Mouse (Mus musculus) MEL (cell line): ENCODE results near the gene Grin2d. TPM values are rescaled to one million over a fixed set of nuclear protein-coding genes. Genes with fewer than 3 reads are reported as not detected.

ENCODE experiments used
- DNase-seq: peaks from one replicate; pipeline ENCODE4 v3.0.0; 2011; ENCODE audit warnings: low read depth, low spot score
- H3K27ac ChIP-seq: 2 replicates; pipeline ENCODE4 v1.5.1; 2012; ENCODE audit warnings: low read depth, mild to moderate bottlenecking, control low read depth, low read length, moderate library complexity; ENCODE audit not compliant: control insufficient read depth
- H3K27me3 ChIP-seq, 2 experiments: fragments of 150-350 bp in 1 of 2; sonication (generic) in 1 of 2; 2 replicates each; pipeline ENCODE4 v1.6.1; 2012; ENCODE audit warnings: low read length in 2 of 2, mild to moderate bottlenecking in 2 of 2, improper control_type of control experiment in 1 of 2, moderate library complexity in 1 of 2; ENCODE audit not compliant: insufficient read depth in 2 of 2, control insufficient read depth in 1 of 2
- H3K36me3 ChIP-seq, 2 experiments: 2 replicates each; pipeline ENCODE4 v1.6.1; 2012 to 2014; ENCODE audit warnings: low read length in 2 of 2, improper control_type of control experiment in 1 of 2, inconsistent platforms in 1 of 2, mild to moderate bottlenecking in 1 of 2; ENCODE audit not compliant: insufficient read depth in 2 of 2, control insufficient read depth in 1 of 2
- H3K4me1 ChIP-seq, 2 experiments: fragments of 150-350 bp in 1 of 2; sonication (generic) in 1 of 2; 2 replicates each; pipeline ENCODE4 v1.6.1; 2012; ENCODE audit warnings: low read length in 2 of 2, improper control_type of control experiment in 1 of 2, mild to moderate bottlenecking in 1 of 2; ENCODE audit not compliant: insufficient read depth in 2 of 2, control insufficient read depth in 1 of 2
- H3K4me3 ChIP-seq, 2 experiments: fragments of 150-350 bp in 1 of 2; sonication (generic) in 1 of 2; 2 replicates each; pipeline ENCODE4 v1.5.1; 2012; ENCODE audit warnings: low read depth in 2 of 2, low read length in 2 of 2, mild to moderate bottlenecking in 2 of 2, moderate library complexity in 2 of 2, control low read depth in 1 of 2, improper control_type of control experiment in 1 of 2; ENCODE audit not compliant: control insufficient read depth in 1 of 2, insufficient read depth in 1 of 2
- H3K79me2 ChIP-seq: 2 replicates; pipeline ENCODE4 v1.6.1; 2012; ENCODE audit warnings: mild to moderate bottlenecking, low read length, moderate library complexity; ENCODE audit not compliant: control insufficient read depth, poor library complexity, insufficient read depth
- H3K9ac ChIP-seq: 2 replicates; pipeline ENCODE4 v1.6.1; 2012; ENCODE audit warnings: low read depth, mild to moderate bottlenecking, control low read depth, low read length, moderate library complexity; ENCODE audit not compliant: control insufficient read depth, poor library complexity, severe bottlenecking
- H3K9me3 ChIP-seq: fragments of 150-350 bp; sonication (generic); replicated peaks from 2 replicates; pipeline ENCODE4 v1.6.1; 2012; ENCODE audit warnings: mild to moderate bottlenecking, low read length, improper control_type of control experiment, moderate library complexity; ENCODE audit not compliant: insufficient read depth
- E2F4 ChIP-seq: IDR thresholded peaks from 2 replicates; pipeline ENCODE4 v1.6.1; 2011; ENCODE audit warnings: low read depth, low read length, improper control_type of control experiment, borderline replicate concordance
- ELF1 ChIP-seq: IDR thresholded peaks from 2 replicates; pipeline ENCODE4 v1.6.1; 2014; ENCODE audit warnings: low read depth, mild to moderate bottlenecking, inconsistent platforms, low read length, improper control_type of control experiment, moderate library complexity
- GABPA ChIP-seq: IDR thresholded peaks from 2 replicates; pipeline ENCODE4 v1.6.1; 2012; ENCODE audit warnings: low read depth, mild to moderate bottlenecking, inconsistent platforms, low read length, improper control_type of control experiment, moderate library complexity
- GATA1 ChIP-seq: IDR thresholded peaks from 2 replicates; pipeline ENCODE4 v1.6.1; 2011; ENCODE audit warnings: low read depth, low read length, improper control_type of control experiment
- KAT2A ChIP-seq: conservative IDR thresholded peaks from 2 replicates; pipeline ENCODE4 v1.6.1; 2012; ENCODE audit warnings: low read depth, low read length, improper control_type of control experiment, inconsistent platforms
- MAFK ChIP-seq: IDR thresholded peaks from 2 replicates; pipeline ENCODE4 v1.6.1; 2011; ENCODE audit warnings: low read depth, mild to moderate bottlenecking, low read length, improper control_type of control experiment, borderline replicate concordance
- MAX ChIP-seq: IDR thresholded peaks from 2 replicates; pipeline ENCODE4 v1.6.1; 2011; ENCODE audit warnings: low read length, improper control_type of control experiment
- MAZ ChIP-seq: IDR thresholded peaks from 2 replicates; pipeline ENCODE4 v1.6.1; 2012; ENCODE audit warnings: low read depth, mild to moderate bottlenecking, inconsistent platforms, low read length, improper control_type of control experiment
- MEF2A ChIP-seq: IDR thresholded peaks from 2 replicates; pipeline ENCODE4 v1.6.1; 2014; ENCODE audit warnings: low read depth, mild to moderate bottlenecking, inconsistent platforms, low read length, improper control_type of control experiment; ENCODE audit not compliant: poor library complexity, insufficient replicate concordance, severe bottlenecking; ENCODE audit errors: extremely low read depth
- MYB ChIP-seq: IDR thresholded peaks from 2 replicates; pipeline ENCODE4 v1.6.1; 2011; ENCODE audit warnings: mild to moderate bottlenecking, low read depth, low read length, improper control_type of control experiment
- POLR2A ChIP-seq, 2 experiments: IDR thresholded peaks; 2 replicates each; pipeline ENCODE4 v1.6.1; 2011 to 2012; ENCODE audit warnings: low read length in 2 of 2, mild to moderate bottlenecking in 2 of 2, control low read depth in 1 of 2, improper control_type of control experiment in 1 of 2, low read depth in 1 of 2, moderate library complexity in 1 of 2; ENCODE audit not compliant: control insufficient read depth in 1 of 2, insufficient read depth in 1 of 2, poor library complexity in 1 of 2
- SIN3A ChIP-seq: IDR thresholded peaks from 2 replicates; pipeline ENCODE4 v1.6.1; 2012; ENCODE audit warnings: low read length, improper control_type of control experiment, inconsistent platforms
- SMC3 ChIP-seq: IDR thresholded peaks from 2 replicates; pipeline ENCODE4 v1.6.1; 2011; ENCODE audit warnings: low read depth, low read length, improper control_type of control experiment
- TAL1 ChIP-seq: IDR thresholded peaks from 2 replicates; pipeline ENCODE4 v1.6.1; 2012; ENCODE audit warnings: mild to moderate bottlenecking, inconsistent platforms, low read length, moderate library complexity, mixed read lengths
- TBP ChIP-seq: IDR thresholded peaks from 2 replicates; pipeline ENCODE4 v1.8.0; 2011; ENCODE audit warnings: low read depth, low read length, improper control_type of control experiment
- TCF12 ChIP-seq: IDR thresholded peaks from 2 replicates; pipeline ENCODE4 v1.6.1; 2014; ENCODE audit warnings: low read depth, mild to moderate bottlenecking, inconsistent platforms, low read length, improper control_type of control experiment, moderate library complexity
- USF1 ChIP-seq: IDR thresholded peaks from 2 replicates; pipeline ENCODE4 v1.6.1; 2014; ENCODE audit warnings: low read depth, mild to moderate bottlenecking, inconsistent platforms, low read length, improper control_type of control experiment, moderate library complexity
- ZC3H11A ChIP-seq: IDR thresholded peaks from 2 replicates; pipeline ENCODE4 v1.6.1; 2012; ENCODE audit warnings: low read depth, mild to moderate bottlenecking, inconsistent platforms, low read length, improper control_type of control experiment
- ZKSCAN1 ChIP-seq: IDR thresholded peaks from 2 replicates; pipeline ENCODE4 v1.6.1; 2012; ENCODE audit warnings: low read depth, mild to moderate bottlenecking, inconsistent platforms, low read length, improper control_type of control experiment, moderate library complexity
- ZNF384 ChIP-seq: IDR thresholded peaks from 2 replicates; pipeline ENCODE4 v1.6.1; 2012; ENCODE audit warnings: low read depth, mild to moderate bottlenecking, inconsistent platforms, low read length, improper control_type of control experiment
- polyA plus RNA-seq, 2 experiments: library from polyadenylated mRNA; stranded (reverse) in 1 of 2; unstranded in 1 of 2; fragments of >175 nt in 1 of 2; fragments of >200 nt in 1 of 2; gene quantifications; 2 replicates each; pipeline versions ENCODE4 v1.2.1 to v1.2.4; 2012; ENCODE audit warnings: low replicate concordance in 2 of 2, low read depth in 1 of 2; ENCODE audit not compliant: insufficient read length in 2 of 2, insufficient read depth in 1 of 2, missing spikeins in 1 of 2
- total RNA-seq: library from RNA; depleted of rRNA; stranded (reverse); fragments of 300-350 nt; gene quantifications from 2 replicates; pipeline ENCODE4 v1.2.3, GENCODE M21; 2012

The Grin2d gene
- total and polyA plus RNA-seq, 3 experiments, result 0.19 to 0.57 TPM; not detected in 1

DNA sequence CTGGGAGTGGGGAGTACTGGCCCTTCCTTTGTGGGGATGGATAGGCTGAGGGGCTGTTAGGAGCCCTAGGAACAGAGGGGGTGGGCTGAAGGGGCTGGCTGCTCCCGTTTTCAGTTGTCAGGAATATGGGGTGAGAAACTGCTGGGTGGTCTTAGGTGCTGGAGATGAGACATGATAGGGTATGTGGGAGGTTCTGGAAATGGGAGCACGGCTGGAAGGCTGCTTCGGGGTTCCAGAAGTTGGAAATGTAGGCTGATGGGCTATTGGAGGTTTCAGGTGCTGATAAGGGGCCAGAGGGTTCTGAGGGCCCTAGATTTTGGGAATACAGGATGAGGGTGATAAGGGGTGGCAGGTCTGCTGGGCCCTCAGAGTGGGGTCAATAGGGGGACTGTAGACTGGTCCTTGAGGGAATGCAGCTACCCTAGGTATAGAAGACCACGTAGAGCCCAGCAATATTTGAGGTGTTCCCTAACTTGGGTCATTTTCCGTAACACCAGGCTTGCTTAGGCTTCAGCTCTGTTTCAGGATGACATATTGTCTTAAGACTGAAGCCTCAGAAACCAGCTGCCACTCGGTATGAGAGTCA lies 17.8 kb upstream of the Grin2d start:
- no peak overlapping the region for H3K4me3 ChIP-seq
- TF ChIP-seq SMC3 (no peak), SIN3A (no peak)
- TF ChIP-seq, all 39 proteins: peak for 0

GRCm38 (mm10) chr7:45892651-45893050 lies 14.5 kb upstream of the Grin2d start:
- H3K4me1 ChIP-seq, result peaks cover 0 to 6% of the 10 kb centered on the region in 2 experiments; a peak in 2 of 4 replicates
- H3K79me2 ChIP-seq, result peaks cover 5% of the 10 kb centered on the region; the same call in 1 of the 2 replicates
- H3K4me3 ChIP-seq, result no peak overlapping the region
- no peak overlapping the region for H3K9ac ChIP-seq
- H3K9me3 ChIP-seq, result no peaks in the 10 kb centered on the region
- DNase-seq, result no peak
- no peaks in the 10 kb centered on the region for H3K27me3 ChIP-seq
- TF ChIP-seq MEF2A (no peak), SMC3 (no peak), TBP (no peak), POLR2A (IDR thresholded peaks at IDR 0.05; ENCODE audit: control insufficient read depth in 1 of 2, insufficient read depth in 1 of 2, low read depth in 1 of 2, low read length in 2 of 2, poor library complexity in 1 of 2) (no peak), MYB (no peak), TCF12 (no peak), GATA1 (no peak), ZC3H11A (no peak), SIN3A (no peak), ELF1 (no peak), ZNF384 (no peak), E2F4 (no peak), MAX (no peak), MAZ (no peak), ZKSCAN1 (no peak), USF1 (no peak), GABPA (no peak), TAL1 (no peak), KAT2A (no peak), MAFK (no peak)
- no peak overlapping the region for H3K27ac ChIP-seq
- H3K36me3 ChIP-seq, result peaks cover 0 to 3% of the 10 kb centered on the region in 2 experiments; a peak in 1 of 4 replicates

More for the DNA sequence above, 17.8 kb upstream of the Grin2d start:
- Histone ChIP-seq H3K9ac (peak overlapping the region; percentile 80), H3K27me3 (no peaks in the 10 kb centered on the region), H3K36me3 (peaks cover 0 to 3% of the 10 kb centered on the region in 2 experiments; a peak in 1 of 4 replicates), H3K27ac (peak overlapping the region; percentile 79), H3K79me2 (peaks cover 5% of the 10 kb centered on the region; the same call in 1 of the 2 replicates), H3K9me3 (no peaks in the 10 kb centered on the region), H3K4me1 (peaks cover 0 to 10% of the 10 kb centered on the region in 2 experiments; a peak in 2 of 4 replicates)
- no peak for DNase-seq
